Mouse (Mus musculus) urinary bladder, adult 18-20 months (tissue): ENCODE results near the gene Taok3.

Experiments used
- DNase-seq, 2 experiments: peaks; one replicate each; pipeline ENCODE4 v3.0.0; 2022; ENCODE audit warnings: low spot score in 2 of 2, mixed read lengths in 2 of 2

Gene Taok3

GRCm38 (mm10) chr5:117258276-117258675 is 138.3 kb downstream of the Taok3 start:
- no peak for DNase-seq

- no peak for DNase-seq
Measured at GRCm38 (mm10) chr5:117263566-117263965, 143.6 kb downstream of the Taok3 start.

GRCm38 (mm10) chr5:117264701-117265100 is 144.8 kb downstream of the Taok3 start:
- DNase-seq, result no peak

- DNase-seq, result no peak
Measured at GRCm38 (mm10) chr5:117267913-117268312, 148.0 kb downstream of the Taok3 start.

GRCm38 (mm10) chr5:117268749-117269148 is 148.8 kb downstream of the Taok3 start:
- no peak for DNase-seq

GRCm38 (mm10) chr5:117269395-117269794 is 149.5 kb downstream of the Taok3 start:
- DNase-seq, result no peak

GRCm38 (mm10) chr5:117271945-117272344 is 152.0 kb downstream of the Taok3 start:
- DNase-seq, result no peak

GRCm38 (mm10) chr5:117274817-117275216 is 154.9 kb downstream of the Taok3 start:
- no peak for DNase-seq

GRCm38 (mm10) chr5:117277784-117278183 is 157.9 kb downstream of the Taok3 start:
- no peak for DNase-seq

- DNase-seq, result peak; percentile 68 to 79
Measured at GRCm38 (mm10) chr5:117278809-117279668, 159.1 kb downstream of the Taok3 start.

GRCm38 (mm10) chr5:117279669-117280050 is 159.7 kb downstream of the Taok3 start:
- no peak for DNase-seq

- DNase-seq, result no peak
Measured at GRCm38 (mm10) chr5:117281536-117281935, 161.6 kb downstream of the Taok3 start.

GRCm38 (mm10) chr5:117282360-117282759 is 162.4 kb downstream of the Taok3 start:
- DNase-seq, result no peak

- DNase-seq, result no peak
Measured at GRCm38 (mm10) chr5:117284029-117284428, 164.1 kb downstream of the Taok3 start.

GRCm38 (mm10) chr5:117284682-117285081 is 164.8 kb downstream of the Taok3 start:
- no peak for DNase-seq

- DNase-seq, result no peak
Measured at GRCm38 (mm10) chr5:117285266-117285665, 165.3 kb downstream of the Taok3 start.

- no peak for DNase-seq
Measured at GRCm38 (mm10) chr5:117286286-117286685, 166.4 kb downstream of the Taok3 start.

- peak; percentile 87 to 94 for DNase-seq
Measured at GRCm38 (mm10) chr5:117286831-117287822, 167.2 kb downstream of the Taok3 start, which contains the start of gene Pebp1. Gene Pebp1 (minus strand): TSS chr5:117287625.

GRCm38 (mm10) chr5:117289646-117290045 is 169.7 kb downstream of the Taok3 start:
- DNase-seq, result no peak

- no peak for DNase-seq
Measured at GRCm38 (mm10) chr5:117290081-117290480, 170.2 kb downstream of the Taok3 start.

GRCm38 (mm10) chr5:117291312-117291711 is 171.4 kb downstream of the Taok3 start:
- DNase-seq, result no peak

- no peak for DNase-seq
Measured at GRCm38 (mm10) chr5:117292547-117292946, 172.6 kb downstream of the Taok3 start.
